Mouse (Mus musculus) liver, embryonic 13.5 days (tissue): ENCODE measurements around the gene Hjurp. TPM values are rescaled to one million over a fixed set of nuclear protein-coding genes. Genes with fewer than 3 reads are reported as not detected.

Source experiments
- ATAC-seq: fragments of 200-750 bp; cut with Nextera tagmentation; 2 replicates; pipeline ENCODE4 v1.8.0; 2017; ENCODE audit warnings: low read depth, mild to moderate bottlenecking, moderate number of reproducible peaks, moderate library complexity
- DNase-seq: peaks from one replicate; pipeline ENCODE4 v3.0.0; 2022
- H3K27ac ChIP-seq: fragments of 300-500 bp; sonication (generic); 2 replicates; pipeline ENCODE4 v1.5.1; 2015; ENCODE audit warnings: moderate library complexity, mild to moderate bottlenecking, inconsistent platforms
- H3K27me3 ChIP-seq: fragments of 300-500 bp; sonication (generic); 2 replicates; pipeline ENCODE4 v1.6.1; 2015; ENCODE audit warnings: mild to moderate bottlenecking, inconsistent platforms
- H3K36me3 ChIP-seq: fragments of 300-500 bp; sonication (generic); 2 replicates; pipeline ENCODE4 v1.6.1; 2015; ENCODE audit warnings: mild to moderate bottlenecking, inconsistent platforms
- H3K4me1 ChIP-seq: fragments of 300-500 bp; sonication (generic); replicated peaks from 2 replicates; pipeline ENCODE4 v1.6.1; 2015; ENCODE audit warnings: inconsistent platforms
- H3K4me2 ChIP-seq: fragments of 300-500 bp; sonication (generic); 2 replicates; pipeline ENCODE4 v1.6.1; 2015; ENCODE audit warnings: inconsistent platforms, mild to moderate bottlenecking, moderate library complexity
- H3K4me3 ChIP-seq: fragments of 300-500 bp; sonication (generic); replicated peaks from 2 replicates; pipeline ENCODE4 v1.5.1; 2015; ENCODE audit warnings: mild to moderate bottlenecking, inconsistent platforms
- H3K9ac ChIP-seq: fragments of 300-500 bp; sonication (generic); 2 replicates; pipeline ENCODE4 v1.6.1; 2015; ENCODE audit warnings: mild to moderate bottlenecking, inconsistent platforms
- H3K9me3 ChIP-seq: fragments of 300-500 bp; sonication (generic); replicated peaks from 2 replicates; pipeline ENCODE4 v1.6.1; 2016; ENCODE audit warnings: inconsistent platforms
- WGBS: fragments of 180-500 bp; shearing (Covaris S2); methylation state at CpG from one replicate; pipeline ENCODE4 v1.1.7; 2015; ENCODE audit not compliant: insufficient replicate concordance; 5-methylcytosine and 5-hydroxymethylcytosine counted together
- polyA plus RNA-seq: library from polyadenylated mRNA; unstranded; fragments of >200 nt; fragmentation: Nextera tagmentation; extraction: Ambion mirVana; gene quantifications from 2 replicates; pipeline ENCODE4 v1.2.1, GENCODE M21; 2015

Hjurp gene
- polyA plus RNA-seq, 1 experiment from 2014 or later = 61.0 TPM

- peaks cover 13% of the 10 kb centered on the region; the same call in 1 of the 2 replicates for H3K9me3 ChIP-seq
- no peak overlapping the region for H3K4me3 ChIP-seq
- WGBS = 67% methylated on average over 15 of the region's 15 CpGs
- H3K27me3 ChIP-seq = no peaks in the 10 kb centered on the region
- ATAC-seq (no peak), DNase-seq (no peak)
- H3K27ac ChIP-seq = no peak overlapping the region
- no peaks in the 10 kb centered on the region for H3K36me3 ChIP-seq
- H3K4me2 ChIP-seq = no peak overlapping the region
- H3K9ac ChIP-seq = no peak overlapping the region
- no peaks in the 10 kb centered on the region for H3K4me1 ChIP-seq
Observed at GRCm38 (mm10) chr1:88286136-88286845, 8.9 kb upstream of the Hjurp start.

GRCm38 (mm10) chr1:88285652-88286051 lies 8.2 kb upstream of the Hjurp start:
- H3K9me3 ChIP-seq = peaks cover 13% of the 10 kb centered on the region; the same call in 1 of the 2 replicates
- H3K4me3 ChIP-seq = no peak overlapping the region
- H3K27ac ChIP-seq = no peak overlapping the region
- no peak for DNase-seq
- no peaks in the 10 kb centered on the region for H3K4me1 ChIP-seq
- no peak for ATAC-seq
- no peaks in the 10 kb centered on the region for H3K36me3 ChIP-seq
- WGBS = 51% methylated on average over 5 of the region's 5 CpGs
- H3K9ac ChIP-seq = no peak overlapping the region
- H3K27me3 ChIP-seq = no peaks in the 10 kb centered on the region
- no peak overlapping the region for H3K4me2 ChIP-seq

GRCm38 (mm10) chr1:88284946-88285320 lies 7.5 kb upstream of the Hjurp start:
- Histone ChIP-seq H3K27me3 (no peaks in the 10 kb centered on the region), H3K9ac (no peak overlapping the region), H3K36me3 (no peaks in the 10 kb centered on the region), H3K9me3 (peaks cover 13% of the 10 kb centered on the region; the same call in 1 of the 2 replicates), H3K4me2 (no peak overlapping the region), H3K4me3 (no peak overlapping the region), H3K27ac (no peak overlapping the region), H3K4me1 (0 out of 2 replicates have a peak, but pooled peaks cover 4% of the 10 kb centered on the region)
- 49% methylated on average over 7 of the region's 7 CpGs for WGBS
- DNase-seq = no peak
- ATAC-seq = peak; percentile 20

GRCm38 (mm10) chr1:88284228-88284945 lies 7.0 kb upstream of the Hjurp start:
- no peaks in the 10 kb centered on the region for H3K27me3 ChIP-seq
- no peak overlapping the region for H3K4me3 ChIP-seq
- WGBS = 48% methylated on average over 10 of the region's 10 CpGs
- H3K9me3 ChIP-seq = peaks cover 13% of the 10 kb centered on the region; the same call in 1 of the 2 replicates
- no peak overlapping the region for H3K4me2 ChIP-seq
- ATAC-seq = peak; percentile 32
- H3K36me3 ChIP-seq = no peaks in the 10 kb centered on the region
- H3K27ac ChIP-seq = no peak overlapping the region
- peaks cover 9% of the 10 kb centered on the region for H3K4me1 ChIP-seq
- H3K9ac ChIP-seq = no peak overlapping the region
- no peak for DNase-seq

DNA sequence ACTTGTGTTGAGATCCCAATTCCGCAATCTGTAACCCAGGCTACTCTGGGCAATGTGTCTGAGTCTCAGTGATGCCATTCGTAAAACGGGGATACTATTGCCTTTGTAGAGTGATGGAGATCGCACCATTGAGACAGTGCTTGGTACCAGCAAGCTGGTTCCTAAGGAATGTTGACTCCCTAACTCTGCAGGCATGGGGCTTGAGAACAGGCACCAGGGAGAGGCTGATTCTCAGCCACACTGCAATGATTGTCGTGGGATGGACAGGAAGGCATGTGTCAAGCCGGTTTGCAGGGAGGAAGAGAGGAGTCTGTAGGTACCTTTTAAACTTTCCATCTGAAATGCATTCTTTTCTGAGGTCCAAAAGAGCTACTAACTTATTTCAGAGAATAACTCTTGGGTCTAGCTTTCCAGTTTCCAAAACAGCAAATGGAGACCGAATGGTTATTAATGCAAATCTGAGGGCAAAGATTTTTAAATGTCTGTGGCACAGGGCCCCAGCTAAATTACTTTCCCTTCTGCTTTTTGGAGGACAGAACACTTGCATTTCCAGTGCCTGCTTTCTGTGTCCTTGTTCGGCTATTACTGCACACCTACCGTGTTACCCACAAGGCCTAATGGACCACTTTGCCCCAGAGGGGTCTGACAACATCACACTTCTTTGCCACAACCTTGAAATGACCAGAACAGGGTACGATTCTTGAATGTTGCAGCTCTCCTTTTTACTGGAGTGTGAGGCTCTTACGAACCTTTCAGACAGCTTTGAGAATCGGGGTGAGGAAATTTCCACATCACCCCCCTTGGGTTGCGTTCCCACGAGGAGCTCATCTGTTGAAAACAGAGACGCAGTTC lies 6.2 kb upstream of the Hjurp start:
- no peak for ATAC-seq
- Histone ChIP-seq H3K4me2 (no peak overlapping the region), H3K9me3 (peaks cover 13% of the 10 kb centered on the region; the same call in 1 of the 2 replicates), H3K27me3 (no peaks in the 10 kb centered on the region), H3K4me1 (peaks cover 12% of the 10 kb centered on the region), H3K27ac (no peak overlapping the region), H3K4me3 (no peak overlapping the region), H3K36me3 (no peaks in the 10 kb centered on the region), H3K9ac (no peak overlapping the region)
- 58% methylated on average over 15 of the region's 15 CpGs for WGBS
- no peak for DNase-seq

DNA sequence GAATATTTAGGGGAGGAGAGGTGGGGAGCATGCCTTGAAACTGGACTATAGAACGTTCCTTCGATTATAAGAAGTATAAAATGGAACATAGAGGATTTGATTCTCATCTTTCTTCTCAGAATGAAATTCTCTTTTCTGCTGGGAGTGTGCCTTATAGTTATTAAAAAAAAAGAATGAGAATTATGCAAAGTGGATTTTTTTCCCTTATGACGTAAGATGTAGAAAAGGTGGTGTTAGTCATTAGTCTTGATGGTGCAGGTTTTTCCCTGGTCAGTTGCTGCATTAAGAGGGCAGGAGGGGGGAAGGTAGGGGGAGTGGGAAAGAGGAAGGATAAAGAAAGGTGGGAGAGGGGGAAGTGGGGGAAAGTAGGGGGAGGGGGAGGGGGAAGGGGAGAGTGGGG lies 4.9 kb upstream of the Hjurp start:
- H3K4me2 ChIP-seq = no peak overlapping the region
- no peak overlapping the region for H3K9ac ChIP-seq
- no peaks in the 10 kb centered on the region for H3K36me3 ChIP-seq
- H3K4me3 ChIP-seq = no peak overlapping the region
- H3K4me1 ChIP-seq = peaks cover 22% of the 10 kb centered on the region
- no peaks in the 10 kb centered on the region for H3K27me3 ChIP-seq
- peaks cover 13% of the 10 kb centered on the region; the same call in 1 of the 2 replicates for H3K9me3 ChIP-seq
- ATAC-seq = no peak
- no peak overlapping the region for H3K27ac ChIP-seq
- no peak for DNase-seq
- 47% methylated on average over 3 of the region's 3 CpGs for WGBS

GRCm38 (mm10) chr1:88280006-88280690 lies 2.7 kb upstream of the Hjurp start:
- Histone ChIP-seq H3K27me3 (no peaks in the 10 kb centered on the region), H3K9ac (no peak overlapping the region), H3K4me1 (peaks cover 40% of the 10 kb centered on the region), H3K9me3 (peaks cover 12% of the 10 kb centered on the region; the same call in 1 of the 2 replicates), H3K4me2 (no peak overlapping the region), H3K4me3 (no peak overlapping the region), H3K36me3 (peaks cover 9% of the 10 kb centered on the region), H3K27ac (no peak overlapping the region)
- WGBS = 63% methylated on average over 15 of the region's 15 CpGs
- no peak for DNase-seq
- no peak for ATAC-seq

GRCm38 (mm10) chr1:88279111-88280005 lies 1.9 kb upstream of the Hjurp start:
- peaks cover 48% of the 10 kb centered on the region for H3K4me1 ChIP-seq
- no peaks in the 10 kb centered on the region for H3K27me3 ChIP-seq
- DNase-seq (no peak), ATAC-seq (no peak)
- H3K9me3 ChIP-seq = 0 out of 2 replicates have a peak, but pooled peaks cover 7% of the 10 kb centered on the region
- H3K4me3 ChIP-seq = no peak overlapping the region
- whole genome bisulfite sequencing = 45% methylated on average over 9 of the region's 9 CpGs
- H3K27ac ChIP-seq = no peak overlapping the region
- H3K4me2 ChIP-seq = no peak overlapping the region
- H3K36me3 ChIP-seq = peaks cover 17% of the 10 kb centered on the region
- H3K9ac ChIP-seq = no peak overlapping the region

GRCm38 (mm10) chr1:88277818-88278511 lies 532 bp upstream of the Hjurp start:
- peak overlapping the region; percentile 83 for H3K27ac ChIP-seq
- H3K4me1 ChIP-seq = peaks cover 52% of the 10 kb centered on the region
- H3K4me3 ChIP-seq = peak overlapping the region; percentile 61
- peak overlapping the region; percentile 60 for H3K4me2 ChIP-seq
- DNase-seq (no peak), ATAC-seq (no peak)
- H3K36me3 ChIP-seq = peaks cover 31% of the 10 kb centered on the region
- H3K27me3 ChIP-seq = no peaks in the 10 kb centered on the region
- H3K9ac ChIP-seq = peak overlapping the region; percentile 77
- WGBS = 59% methylated on average over 18 of the region's 18 CpGs
- no peaks in the 10 kb centered on the region for H3K9me3 ChIP-seq
